Mouse (Mus musculus): ENCODE measurements around the gene Cx3cr1.

DNA sequence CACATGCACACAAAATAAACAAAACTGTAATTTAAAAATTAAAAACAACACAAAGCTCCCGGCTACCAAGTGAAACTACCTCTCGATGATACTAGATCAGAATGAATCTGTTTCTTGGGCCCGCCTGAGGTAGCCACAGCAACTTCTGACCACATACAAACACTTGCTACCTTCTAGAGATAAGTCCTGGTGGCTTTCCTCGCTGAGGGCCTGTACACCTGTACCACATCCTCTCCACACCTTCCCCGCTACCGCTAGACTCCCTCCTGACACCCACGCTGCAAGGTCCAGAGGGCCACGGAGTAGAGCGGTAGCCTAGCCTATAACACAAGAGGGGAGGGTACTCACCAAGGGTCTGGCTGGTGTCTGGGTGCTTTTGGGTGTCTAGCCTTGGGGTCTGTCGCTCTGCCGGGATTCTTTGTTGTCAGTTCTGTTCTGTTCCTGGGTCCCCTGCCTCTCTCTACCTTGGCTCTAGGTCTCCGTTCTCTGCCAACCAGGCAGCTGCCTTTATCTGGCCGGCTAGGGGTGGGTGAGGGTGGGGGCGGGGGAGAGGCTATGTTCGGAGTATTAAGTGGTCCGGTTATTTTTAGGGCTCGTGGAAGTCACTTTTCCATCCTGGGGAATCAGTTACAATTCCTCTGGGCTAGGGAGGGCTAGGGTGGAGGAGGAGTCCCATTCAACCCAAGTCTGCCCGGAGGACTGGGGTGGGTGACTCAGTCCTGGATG is 46.4 kb downstream of the Cx3cr1 start, which contains the start of gene Xirp1:
- TF ChIP-seq CTCF (conservative IDR thresholded peaks at IDR 0.05; ENCODE audit: low read length), result no peak
- TF ChIP-seq NANOG (IDR thresholded peaks at IDR 0.05; ENCODE audit: borderline replicate concordance, low read length), result no peak
